Mouse (Mus musculus) G1E (cell line): Measurements from ENCODE around the gene Ripk1. TPM values are rescaled to one million over a fixed set of nuclear protein-coding genes. Genes with fewer than 3 reads are reported as not detected.

Source experiments
- ATAC-seq: 2 replicates; pipeline ENCODE4 v1.8.0; 2016; ENCODE audit warnings: mild to moderate bottlenecking; ENCODE audit not compliant: insufficient number of reproducible peaks, poor library complexity, low FRiP score, severe bottlenecking; ENCODE audit errors: extremely low read depth
- DNase-seq: peaks from one replicate; pipeline ENCODE4 v3.0.0; 2012; ENCODE audit warnings: low spot score
- H3K27me3 ChIP-seq: 2 replicates; pipeline ENCODE4 v1.6.1; 2012; ENCODE audit warnings: mild to moderate bottlenecking, low read length, inconsistent platforms; ENCODE audit not compliant: insufficient read depth
- H3K36me3 ChIP-seq: replicated peaks from 2 replicates; pipeline ENCODE3; 2012; ENCODE audit warnings: mild to moderate bottlenecking, inconsistent platforms
- H3K4me1 ChIP-seq: 2 replicates; pipeline ENCODE4 v1.6.1; 2012; ENCODE audit warnings: low read depth, low read length, inconsistent platforms, mixed read lengths; ENCODE audit not compliant: insufficient read depth
- H3K4me3 ChIP-seq: 2 replicates; pipeline ENCODE4 v1.5.1; 2012; ENCODE audit warnings: low read depth, mild to moderate bottlenecking, inconsistent platforms, low read length, moderate library complexity, mixed read lengths
- H3K9me3 ChIP-seq: replicated peaks from 2 replicates; pipeline ENCODE4 v1.6.1; 2012; ENCODE audit warnings: inconsistent platforms
- CTCF ChIP-seq: IDR thresholded peaks from 2 replicates; pipeline ENCODE4 v1.5.1; 2012; ENCODE audit warnings: low read depth, low read length, inconsistent platforms, mixed read lengths
- GATA1 ChIP-seq: IDR thresholded peaks from 2 replicates; pipeline ENCODE4 v1.6.1; 2012; ENCODE audit warnings: borderline replicate concordance, low read length, inconsistent platforms, mixed read lengths
- GATA2 ChIP-seq: IDR thresholded peaks from 2 replicates; pipeline ENCODE4 v1.6.1; 2012; ENCODE audit warnings: low read depth, low read length, inconsistent platforms, borderline replicate concordance
- POLR2AphosphoS5 ChIP-seq: IDR thresholded peaks from 2 replicates; pipeline ENCODE4 v1.6.1; 2012; ENCODE audit warnings: low read depth, low read length, inconsistent platforms; ENCODE audit not compliant: insufficient replicate concordance
- TAL1 ChIP-seq: conservative IDR thresholded peaks from 2 replicates; pipeline ENCODE4 v1.6.1; 2012; ENCODE audit warnings: low read depth, low read length, inconsistent platforms, mixed read lengths
- polyA plus RNA-seq: library from polyadenylated mRNA; stranded (reverse); fragments of >175 nt; gene quantifications from 2 replicates; pipeline ENCODE4 v1.2.3, GENCODE M21; 2012
- total RNA-seq, 2 experiments: library from RNA; stranded (forward) in 1 of 2; stranded (reverse) in 1 of 2; fragments of 200-1000 nt in 1 of 2; fragments of >200 nt in 1 of 2; fragmentation: Nextera tagmentation in 1 of 2; gene quantifications; 2 replicates each; pipeline ENCODE4 v1.2.3; 2014 to 2017

Gene Ripk1
- total and polyA plus RNA-seq, 3 experiments, result 6.7 to 41.6 (median 27.8) TPM

DNA sequence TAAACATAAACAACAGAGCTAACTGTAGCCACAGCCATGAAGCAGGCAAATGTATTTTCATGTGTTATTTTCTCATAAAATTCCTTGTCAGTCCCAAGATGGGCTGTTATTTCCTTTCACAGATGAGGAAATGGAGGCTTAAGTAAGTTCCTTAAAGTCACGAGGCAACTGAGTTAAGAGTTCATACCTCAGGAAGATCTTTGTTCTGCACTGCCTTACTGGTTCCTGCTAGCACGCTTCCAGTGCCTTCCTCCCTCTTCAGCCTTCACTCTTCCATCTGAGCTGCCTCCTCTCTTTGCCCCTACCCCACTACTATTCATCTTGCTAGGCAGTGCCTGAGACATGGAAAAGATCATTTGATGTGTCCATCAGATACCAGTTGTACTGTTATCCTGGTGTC is 5.1 kb downstream of the Ripk1 start:
- Histone ChIP-seq H3K4me1 (peaks cover 17% of the 10 kb centered on the region), H3K27me3 (no peaks in the 10 kb centered on the region), H3K36me3 (peaks cover 45% of the 10 kb centered on the region), H3K4me3 (no peak overlapping the region), H3K9me3 (no peaks in the 10 kb centered on the region)
- TF ChIP-seq POLR2AphosphoS5 (no peak), CTCF (no peak), GATA2 (no peak), TAL1 (no peak), GATA1 (no peak)
- DNase-seq (no peak), ATAC-seq (no peak)

GRCm38 (mm10) chr13:34016927-34017569 is 14.9 kb downstream of the Ripk1 start:
- H3K27me3 ChIP-seq, result no peaks in the 10 kb centered on the region
- no peaks in the 10 kb centered on the region for H3K9me3 ChIP-seq
- no peak for TF ChIP-seq TAL1
- TF ChIP-seq POLR2AphosphoS5, result no peak
- no peak for TF ChIP-seq CTCF
- no peak for TF ChIP-seq GATA2
- no peak for TF ChIP-seq GATA1
- H3K4me1 ChIP-seq, result no peaks in the 10 kb centered on the region
- ATAC-seq (no peak), DNase-seq (no peak)
- H3K4me3 ChIP-seq, result no peak overlapping the region
- H3K36me3 ChIP-seq, result peaks cover 92% of the 10 kb centered on the region

GRCm38 (mm10) chr13:34018521-34018920 is 16.4 kb downstream of the Ripk1 start:
- H3K9me3 ChIP-seq, result no peaks in the 10 kb centered on the region
- no peaks in the 10 kb centered on the region for H3K27me3 ChIP-seq
- H3K4me3 ChIP-seq, result no peak overlapping the region
- H3K4me1 ChIP-seq, result no peaks in the 10 kb centered on the region
- DNase-seq, result no peak
- no peak for TF ChIP-seq POLR2AphosphoS5
- no peak for TF ChIP-seq GATA2
- TF ChIP-seq TAL1, result no peak
- no peak for TF ChIP-seq CTCF
- TF ChIP-seq GATA1, result no peak
- no peak for ATAC-seq
- peaks cover 93% of the 10 kb centered on the region for H3K36me3 ChIP-seq

GRCm38 (mm10) chr13:34021998-34022397 is 19.8 kb downstream of the Ripk1 start:
- Histone ChIP-seq H3K4me1 (no peaks in the 10 kb centered on the region), H3K9me3 (no peaks in the 10 kb centered on the region), H3K4me3 (no peak overlapping the region), H3K27me3 (no peaks in the 10 kb centered on the region), H3K36me3 (peaks cover 78% of the 10 kb centered on the region)
- DNase-seq (no peak), ATAC-seq (no peak)
- TF ChIP-seq CTCF (no peak), GATA2 (no peak), GATA1 (no peak), TAL1 (no peak), POLR2AphosphoS5 (no peak)

DNA sequence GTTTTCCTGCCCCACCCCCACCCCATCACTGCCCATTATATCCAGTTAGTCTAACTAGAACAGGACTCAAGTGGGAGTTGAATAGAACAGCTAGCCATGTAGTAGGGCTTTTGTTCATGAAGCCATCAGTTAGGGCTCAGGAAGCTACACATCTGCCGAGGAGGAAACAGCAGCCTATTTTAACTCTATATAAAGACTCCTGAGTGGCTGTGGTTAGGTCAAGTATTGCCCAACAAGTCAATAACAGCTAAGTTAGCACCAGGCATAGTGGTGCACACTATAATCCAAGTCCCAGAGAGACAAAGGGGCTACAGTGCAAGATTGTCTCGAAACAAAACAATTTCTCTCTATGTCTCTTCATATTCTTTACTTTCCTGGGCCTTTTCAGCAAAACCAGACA is 29.9 kb downstream of the Ripk1 start:
- Histone ChIP-seq H3K9me3 (no peaks in the 10 kb centered on the region), H3K27me3 (no peaks in the 10 kb centered on the region), H3K4me3 (no peak overlapping the region), H3K4me1 (peaks cover 2% of the 10 kb centered on the region), H3K36me3 (peaks cover 74% of the 10 kb centered on the region)
- TF ChIP-seq POLR2AphosphoS5 (no peak), TAL1 (no peak), GATA1 (no peak), GATA2 (no peak), CTCF (no peak)
- DNase-seq (no peak), ATAC-seq (no peak)

GRCm38 (mm10) chr13:34035424-34035823 is 33.3 kb downstream of the Ripk1 start:
- Histone ChIP-seq H3K4me3 (no peak overlapping the region), H3K9me3 (peaks cover 2% of the 10 kb centered on the region), H3K27me3 (no peaks in the 10 kb centered on the region), H3K4me1 (peaks cover 20% of the 10 kb centered on the region), H3K36me3 (peaks cover 49% of the 10 kb centered on the region)
- ATAC-seq, result no peak
- no peak for TF ChIP-seq GATA1
- TF ChIP-seq GATA2, result no peak
- no peak for TF ChIP-seq POLR2AphosphoS5
- no peak for TF ChIP-seq CTCF
- no peak for TF ChIP-seq TAL1
- no peak for DNase-seq
